Mouse (Mus musculus) heart, postnatal 0 days (tissue): Measurements from ENCODE around the gene Slc27a2. TPM values are rescaled to one million over a fixed set of nuclear protein-coding genes. Genes with fewer than 3 reads are reported as not detected.
"Not testable (repeated sequence)": the region's sequence is repeated elsewhere in the genome, so short reads cannot be mapped to it uniquely, and the experiment has no call there.

Source experiments
- ATAC-seq: fragments of 200-750 bp; cut with Nextera tagmentation; 2 replicates; pipeline ENCODE4 v1.8.0; 2017; ENCODE audit warnings: low read depth, moderate number of reproducible peaks, moderate library complexity; ENCODE audit not compliant: insufficient read depth
- DNase-seq: peaks from one replicate; pipeline ENCODE4 v3.0.0-alpha.2; 2016; ENCODE audit warnings: low spot score
- H3K27ac ChIP-seq: fragments of 300-500 bp; sonication (generic); 2 replicates; pipeline ENCODE4 v1.5.1; 2014; ENCODE audit warnings: low read depth, mild to moderate bottlenecking
- H3K27me3 ChIP-seq: fragments of 300-500 bp; sonication (generic); 2 replicates; pipeline ENCODE4 v1.6.1; 2014; ENCODE audit warnings: low read length, mixed read lengths; ENCODE audit not compliant: control insufficient read depth, insufficient read depth
- H3K36me3 ChIP-seq: fragments of 300-500 bp; sonication (generic); replicated peaks from 2 replicates; pipeline ENCODE4 v1.6.1; 2014; ENCODE audit warnings: low read length, mixed read lengths; ENCODE audit not compliant: control insufficient read depth, insufficient read depth
- H3K4me1 ChIP-seq: fragments of 300-500 bp; sonication (generic); 2 replicates; pipeline ENCODE4 v1.6.1; 2014; ENCODE audit warnings: antibody characterized with exemption; ENCODE audit not compliant: control insufficient read depth, insufficient read depth
- H3K4me2 ChIP-seq: fragments of 300-500 bp; sonication (generic); 2 replicates; pipeline ENCODE4 v1.6.1; 2014; ENCODE audit warnings: low read depth, mild to moderate bottlenecking, low read length, moderate library complexity
- H3K4me3 ChIP-seq: fragments of 300-500 bp; sonication (generic); 2 replicates; pipeline ENCODE4 v1.5.1; 2014; ENCODE audit warnings: low read depth, low read length
- H3K9ac ChIP-seq: fragments of 300-500 bp; sonication (generic); replicated peaks from 2 replicates; pipeline ENCODE4 v1.6.1; 2014; ENCODE audit warnings: low read depth, low read length, mixed read lengths
- H3K9me3 ChIP-seq: fragments of 300-500 bp; sonication (generic); replicated peaks from 2 replicates; pipeline ENCODE4 v1.6.1; 2016; ENCODE audit warnings: low read length; ENCODE audit not compliant: control insufficient read depth
- CTCF ChIP-seq: IDR thresholded peaks from 2 replicates; pipeline ENCODE4 v1.5.1; 2016; ENCODE audit warnings: antibody characterized with exemption, control low read depth, low read depth
- EP300 ChIP-seq: IDR thresholded peaks from 2 replicates; pipeline ENCODE4 v1.6.1; 2016; ENCODE audit warnings: antibody characterized with exemption, low read depth
- WGBS: fragments of 180-500 bp; shearing (Covaris S2); extraction: QIAGEN DNeasy Blood & Tissue Kit; methylation state at CpG from one replicate; pipeline ENCODE4 v1.1.7; 2014; 5-methylcytosine and 5-hydroxymethylcytosine counted together
- polyA plus RNA-seq: library from polyadenylated mRNA; unstranded; fragments of >200 nt; fragmentation: Nextera tagmentation; extraction: Ambion mirVana; gene quantifications from 2 replicates; pipeline ENCODE4 v1.2.1, GENCODE M21; 2015
- total RNA-seq: library from RNA; depleted of rRNA; stranded (reverse); fragments of >200 nt; gene quantifications from 2 replicates; pipeline ENCODE4 v1.2.3, GENCODE M21; 2014; ENCODE audit warnings: low replicate concordance

Gene Slc27a2
- total and polyA plus RNA-seq, 2 experiments from 2014 or later: 0.14 TPM; not detected in 1

DNA sequence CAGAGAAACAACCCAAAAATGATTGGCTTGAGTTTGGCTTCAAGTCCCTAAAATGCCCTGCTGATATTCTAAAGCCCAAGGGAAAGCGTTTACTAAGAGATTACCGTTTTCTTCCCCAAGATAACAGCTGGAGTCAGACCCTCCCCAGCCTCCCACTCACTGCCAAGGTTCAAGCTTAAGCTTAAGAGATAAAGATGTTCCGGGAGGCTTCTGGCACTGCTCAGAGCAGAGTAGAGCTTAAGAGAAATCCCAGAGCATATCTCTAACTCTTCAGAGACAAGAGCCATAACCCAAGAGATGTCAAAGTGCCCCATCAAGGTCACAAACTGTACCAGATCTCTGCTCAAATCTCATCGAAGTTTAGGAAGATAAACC is 54.5 kb downstream of the Slc27a2 start:
- no peak overlapping the region for H3K4me3 ChIP-seq
- no peak for DNase-seq
- ATAC-seq: no peak
- TF ChIP-seq CTCF: no peak
- TF ChIP-seq EP300: no peak
- H3K36me3 ChIP-seq: no peaks in the 10 kb centered on the region
- H3K9me3 ChIP-seq: no peaks in the 10 kb centered on the region
- H3K9ac ChIP-seq: no peak overlapping the region
- H3K27ac ChIP-seq: no peak overlapping the region
- 20% methylated on average over 4 of the region's 4 CpGs for WGBS
- no peak overlapping the region for H3K4me2 ChIP-seq
- no peaks in the 10 kb centered on the region for H3K27me3 ChIP-seq
- H3K4me1 ChIP-seq: no peaks in the 10 kb centered on the region

- WGBS: 46% methylated on average over 10 of the region's 10 CpGs
- peak; percentile 66 for ATAC-seq
- no peak overlapping the region for H3K9ac ChIP-seq
These were observed 55.5 kb downstream of the Slc27a2 start for GRCm38 (mm10) chr2:126607553-126608203.

DNA sequence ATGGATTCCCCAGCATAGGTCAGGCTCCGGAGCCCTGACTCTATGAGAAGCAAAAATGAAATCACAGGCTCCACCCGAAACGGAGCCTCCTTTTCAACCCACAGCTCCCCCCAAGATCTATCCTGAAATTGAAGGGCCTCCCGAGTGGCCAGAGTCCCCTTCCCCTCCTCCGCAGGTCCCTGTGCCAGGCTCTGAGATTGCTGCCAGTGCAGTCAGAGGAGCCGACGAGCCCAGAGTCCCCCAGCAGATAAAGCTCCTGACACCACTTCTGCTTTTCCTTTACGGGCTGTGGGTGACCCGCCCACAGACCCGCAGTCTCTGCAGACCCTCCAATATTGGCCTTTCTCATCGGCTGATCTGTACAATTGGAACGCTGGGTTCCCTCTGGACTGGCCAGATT is 57.4 kb downstream of the Slc27a2 start:
- WGBS: 46% methylated on average over 12 of the region's 12 CpGs
- H3K36me3 ChIP-seq, H3K4me1 ChIP-seq, H3K9ac ChIP-seq, H3K27ac ChIP-seq, H3K4me2 ChIP-seq, H3K9me3 ChIP-seq, ATAC-seq, DNase-seq, H3K4me3 ChIP-seq, H3K27me3 ChIP-seq: not testable (repeated sequence)

More at GRCm38 (mm10) chr2:126607553-126608203, 55.5 kb downstream of the Slc27a2 start:
- H3K27me3 ChIP-seq: no peaks in the 10 kb centered on the region
- peak overlapping the region; percentile 56 for H3K27ac ChIP-seq
- H3K36me3 ChIP-seq: no peaks in the 10 kb centered on the region
- no peaks in the 10 kb centered on the region for H3K9me3 ChIP-seq
- no peak overlapping the region for H3K4me3 ChIP-seq
- H3K4me1 ChIP-seq: no peaks in the 10 kb centered on the region
- no peak for TF ChIP-seq CTCF
- no peak for TF ChIP-seq EP300
- peak; percentile 57 for DNase-seq
- H3K4me2 ChIP-seq: peak overlapping the region; percentile 15; the same call in 1 of the 2 replicates

DNA sequence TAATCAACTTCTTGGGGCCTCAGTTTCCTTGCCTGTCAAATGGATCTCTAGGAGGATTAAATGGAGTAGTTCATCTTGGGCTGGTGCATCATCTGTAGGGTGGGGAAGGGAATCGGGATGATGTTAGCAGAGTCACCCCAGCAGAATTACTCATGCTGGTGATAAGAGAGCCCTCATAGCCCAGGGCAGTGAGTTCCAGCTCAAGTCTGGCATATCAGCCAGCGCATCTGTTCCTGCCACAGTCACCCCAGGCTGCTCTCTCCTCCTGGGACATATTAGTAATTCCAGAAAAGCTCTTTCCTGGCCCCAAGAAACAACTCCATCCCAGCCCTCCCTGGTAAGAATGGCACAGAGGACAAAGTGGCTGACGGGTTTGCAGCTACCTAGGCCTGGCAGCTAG is 63.1 kb downstream of the Slc27a2 start:
- no peak for TF ChIP-seq CTCF
- TF ChIP-seq EP300: no peak
- Histone ChIP-seq H3K27me3 (no peaks in the 10 kb centered on the region), H3K4me1 (peaks cover 13% of the 10 kb centered on the region; the same call in 1 of the 2 replicates), H3K9me3 (no peaks in the 10 kb centered on the region), H3K9ac (no peak overlapping the region), H3K36me3 (no peaks in the 10 kb centered on the region), H3K4me3 (no peak overlapping the region), H3K27ac (no peak overlapping the region), H3K4me2 (no peak overlapping the region)
- DNase-seq (no peak), ATAC-seq (no peak)
- 82% methylated on average over 3 of the region's 3 CpGs for WGBS

DNA sequence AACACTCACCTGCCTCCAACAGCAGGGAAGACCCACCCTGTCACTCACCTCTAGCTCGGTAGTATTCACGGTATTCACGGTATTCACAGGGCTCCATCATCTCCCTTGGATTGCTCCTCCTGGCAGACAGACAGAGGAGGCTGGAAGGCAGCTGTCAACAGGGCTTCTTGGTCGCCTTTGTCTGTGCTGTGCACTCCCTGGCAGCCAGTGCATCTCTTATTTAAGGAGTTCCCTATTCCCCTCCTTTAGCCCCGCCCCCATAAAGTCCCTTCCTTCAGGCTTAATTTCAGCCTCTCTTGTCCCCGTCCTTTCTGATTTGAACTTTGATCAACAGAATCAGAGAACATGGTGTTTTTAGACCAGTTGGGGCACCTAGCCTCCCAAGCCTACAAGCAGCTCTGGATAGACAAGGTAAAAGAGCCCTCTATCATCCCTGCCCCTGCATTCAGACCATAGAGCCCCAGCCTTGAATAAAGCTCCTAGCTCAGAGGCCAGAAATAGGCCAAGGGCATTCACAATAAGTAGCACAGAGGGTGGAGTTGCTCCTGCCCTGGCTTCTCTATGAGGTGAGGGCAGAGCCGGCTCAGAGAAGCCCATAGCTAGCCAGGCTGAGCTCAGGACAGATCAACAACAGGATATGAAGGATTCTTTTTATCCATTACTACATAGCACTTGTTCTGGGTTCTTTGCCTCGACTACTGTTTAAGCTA is 66.4 kb downstream of the Slc27a2 start:
- TF ChIP-seq EP300: no peak
- TF ChIP-seq CTCF: no peak
- H3K4me3 ChIP-seq: no peak overlapping the region
- 10% methylated on average over 8 of the region's 8 CpGs for WGBS
- peak; percentile 33 for DNase-seq
- peak; percentile 75 for ATAC-seq
- no peaks in the 10 kb centered on the region for H3K27me3 ChIP-seq
- H3K4me2 ChIP-seq: peak overlapping the region; percentile 46
- peaks cover 13% of the 10 kb centered on the region; the same call in 1 of the 2 replicates for H3K4me1 ChIP-seq
- H3K27ac ChIP-seq: peak overlapping the region; percentile 67
- H3K9ac ChIP-seq: peak overlapping the region; percentile 25
- H3K36me3 ChIP-seq: no peaks in the 10 kb centered on the region
- no peaks in the 10 kb centered on the region for H3K9me3 ChIP-seq
